ENCODE assay signal across 11 mouse cellular contexts in genomic region chr12:104863653-104864052, GRCm38 (mm10). TPM values are rescaled to one million over a fixed set of nuclear protein-coding genes. Genes with fewer than 3 reads are reported as not detected.
DNase-seq lines count a peak whose midpoint lies in the region; ATAC-seq lines count a peak whose summit lies in the region.
"Had no signal": no experiment of that assay in that cellular context is flagged by ENCODE, and none has a peak within 500 bp of the region (broad histone marks: within the 10 kb centered on the region; RNA-seq: fewer than 3 reads in every experiment).

No protein-coding gene starts in this region.

- H3K9me3 ChIP-seq in embryonic facial prominence, embryonic 14.5 days (ENCODE audit: control insufficient read depth, low read length): no peaks in the 10 kb centered on the region
- no peaks in the 10 kb centered on the region for H3K9me3 ChIP-seq in hindbrain, embryonic 16.5 days (ENCODE audit: control insufficient read depth, low read length)
- no peaks in the 10 kb centered on the region for H3K9me3 ChIP-seq in limb, embryonic 11.5 days (ENCODE audit: control insufficient read depth, low read length)

- no peak for ATAC-seq in embryonic facial prominence, embryonic 14.5 days (ENCODE audit: low read depth)
- ATAC-seq in hindbrain, embryonic 16.5 days: no peak
- ATAC-seq in limb, embryonic 11.5 days (ENCODE audit: insufficient number of reproducible peaks, low FRiP score, low TSS enrichment, low read depth): no peak
- ATAC-seq in erythroblast, adult 5-6 weeks (replicated peaks; ENCODE audit: low FRiP score, poor library complexity, severe bottlenecking): no peak

- H3K36me3 ChIP-seq in embryonic facial prominence, embryonic 14.5 days (ENCODE audit: control insufficient read depth, insufficient read depth, low read length): no peaks in the 10 kb centered on the region
- no peaks in the 10 kb centered on the region for H3K36me3 ChIP-seq in hindbrain, embryonic 16.5 days (ENCODE audit: control insufficient read depth, insufficient read depth, low read length)
- no peaks in the 10 kb centered on the region for H3K36me3 ChIP-seq in limb, embryonic 11.5 days (ENCODE audit: control insufficient read depth, insufficient read depth, low read length)

- peaks cover 18% of the 10 kb centered on the region for H3K4me1 ChIP-seq in embryonic facial prominence, embryonic 14.5 days (ENCODE audit: control insufficient read depth, insufficient read depth, low read length)
- H3K4me1 ChIP-seq in hindbrain, embryonic 16.5 days (ENCODE audit: control insufficient read depth, insufficient read depth, low read depth, low read length): peaks cover 9% of the 10 kb centered on the region
- H3K4me1 ChIP-seq in limb, embryonic 11.5 days (ENCODE audit: control insufficient read depth, insufficient read depth, low read length): no peaks in the 10 kb centered on the region

- H3K4me3 ChIP-seq in embryonic facial prominence, embryonic 14.5 days (ENCODE audit: low read depth, low read length): no peak overlapping the region; the same call in 1 of the 2 replicates
- no peak overlapping the region for H3K4me3 ChIP-seq in hindbrain, embryonic 16.5 days (ENCODE audit: low read length)
- H3K4me3 ChIP-seq in limb, embryonic 11.5 days (ENCODE audit: low read depth, low read length): peak overlapping the region; percentile 89; the same call in 1 of the 2 replicates

- no peak for DNase-seq in embryonic facial prominence, embryonic 14.5 days (ENCODE audit: low spot score)
- DNase-seq in limb, embryonic 11.5 days (ENCODE audit: low spot score): no peak
- DNase-seq in lung, postnatal 36 days: peak; percentile 76
- DNase-seq in frontal cortex, postnatal 14 days (ENCODE audit: low spot score in 2 of 2): no peak
- no peak for DNase-seq in layer of hippocampus, adult 11-12 months (ENCODE audit: low spot score)
- no peak for DNase-seq in cerebellum, adult 11-12 months
- DNase-seq: gastrocnemius, postnatal 10 days; right cerebral cortex, postnatal 4 days had no signal

- WGBS in embryonic facial prominence, embryonic 14.5 days: 75% methylated on average over 7 of the region's 7 CpGs
- WGBS in hindbrain, embryonic 16.5 days: 84% methylated on average over 7 of the region's 7 CpGs
- WGBS in limb, embryonic 11.5 days: 83% methylated on average over 7 of the region's 7 CpGs

- peak overlapping the region; percentile 92 for H3K4me2 ChIP-seq in embryonic facial prominence, embryonic 14.5 days (ENCODE audit: low read depth, low read length)
- H3K4me2 ChIP-seq in hindbrain, embryonic 16.5 days (ENCODE audit: low read length): peak overlapping the region; percentile 93; the same call in 1 of the 2 replicates
- H3K4me2 ChIP-seq in limb, embryonic 11.5 days (ENCODE audit: low read depth, severe bottlenecking): peak overlapping the region; percentile 95; the same call in 1 of the 2 replicates

- H3K9ac ChIP-seq in embryonic facial prominence, embryonic 14.5 days (ENCODE audit: low read depth, low read length): no peak overlapping the region
- H3K9ac ChIP-seq in hindbrain, embryonic 16.5 days (ENCODE audit: low read depth, low read length): no peak overlapping the region
- H3K9ac ChIP-seq in limb, embryonic 11.5 days (ENCODE audit: low read length): no peak overlapping the region

- H3K27me3 ChIP-seq in embryonic facial prominence, embryonic 14.5 days (replicated peaks; ENCODE audit: control insufficient read depth, insufficient read depth, low read length): no peaks in the 10 kb centered on the region
- no peaks in the 10 kb centered on the region for H3K27me3 ChIP-seq in hindbrain, embryonic 16.5 days (replicated peaks; ENCODE audit: control insufficient read depth, insufficient read depth, low read length)
- no peaks in the 10 kb centered on the region for H3K27me3 ChIP-seq in limb, embryonic 11.5 days (ENCODE audit: control insufficient read depth, insufficient read depth, low read length)

- no peak overlapping the region for H3K27ac ChIP-seq in embryonic facial prominence, embryonic 14.5 days (replicated peaks; ENCODE audit: low read depth, low read length)
- H3K27ac ChIP-seq in hindbrain, embryonic 16.5 days (ENCODE audit: low read depth, low read length): no peak overlapping the region
- no peak overlapping the region for H3K27ac ChIP-seq in limb, embryonic 11.5 days (replicated peaks; ENCODE audit: low read depth, low read length)
- H3K27ac ChIP-seq: macrophage had no signal

RNA-seq across cellular contexts. Expression of gene Clmn, which starts 1.2 kb away (rescaled TPM):
- polyA plus RNA-seq in embryonic facial prominence, embryonic 14.5 days (2014; fragmentation: Nextera tagmentation; extraction: Ambion mirVana): 2.4 and 3.2 TPM in 2 replicates
- 1.2 TPM in 2 replicates for polyA plus RNA-seq in hindbrain, embryonic 16.5 days (2015; fragmentation: Nextera tagmentation; extraction: Ambion mirVana)
- 5.9 and 6.3 TPM in 2 replicates for polyA plus RNA-seq in limb, embryonic 11.5 days (2014; fragmentation: Nextera tagmentation; extraction: Ambion mirVana)
- not detected in 2 replicates for total RNA-seq in erythroblast, adult 5-6 weeks (2015; ENCODE audit: low replicate concordance)
- total RNA-seq in erythroblast, adult 5-6 weeks (2017; ENCODE audit: low replicate concordance): 0.14 TPM in 1 of 2 replicates, not detected in the other
- polyA plus RNA-seq: macrophage had no signal
